Mouse (Mus musculus) CD4-positive naive resting alpha-beta T cell, adult 57 days (primary cell): Measurements from ENCODE around the gene Phf12. TPM values are rescaled to one million over a fixed set of nuclear protein-coding genes. Genes with fewer than 3 reads are reported as not detected.

Experiments
- total RNA-seq: library from RNA; stranded (reverse); gene quantifications from one replicate; pipeline ENCODE4 v1.2.4, GENCODE M21; 2023

The Phf12 gene
- total RNA-seq = 133 TPM

GRCm38 (mm10) chr11:77982441-77982905 is at the start of gene Phf12:
TSS of gene Phf12 (plus strand) at chr11:77982754.

GRCm38 (mm10) chr11:78031947-78032808 is 49.6 kb downstream of the Phf12 start, which contains the start of gene Dhrs13:
TSS of gene Dhrs13 (plus strand) at chr11:78032280.

GRCm38 (mm10) chr11:78037831-78038752 is 55.5 kb downstream of the Phf12 start, which contains the start of gene Flot2:
TSS of gene Flot2 (plus strand) at chr11:78037931.

Other genes starting within 250 kb of the Phf12 start
- gene Myo18a, start 219.5 kb upstream of the Phf12 start, total RNA-seq = 62.6 TPM
- not detected for gene Gm10277, start 195.0 kb upstream of the Phf12 start, total RNA-seq
- gene Pipox, start 88.7 kb upstream of the Phf12 start, total RNA-seq = not detected
- gene Sez6, start 52.0 kb upstream of the Phf12 start, total RNA-seq = not detected
- 6.0 TPM for gene Dhrs13, start 49.5 kb downstream of the Phf12 start, total RNA-seq
- 30.3 TPM for gene Flot2, start 55.2 kb downstream of the Phf12 start, total RNA-seq
- gene Eral1, start 97.6 kb downstream of the Phf12 start, total RNA-seq = 27.6 TPM
- 21.7 TPM for gene Fam222b, start 111.9 kb downstream of the Phf12 start, total RNA-seq
- gene Traf4, start 182.8 kb downstream of the Phf12 start, total RNA-seq = 38.9 TPM
- gene Nek8, start 193.9 kb downstream of the Phf12 start, total RNA-seq = 9.1 TPM
- gene Tlcd1, start 194.0 kb downstream of the Phf12 start, total RNA-seq = 8.9 TPM
- 3,317 TPM for gene Rpl23a, start 200.8 kb downstream of the Phf12 start, total RNA-seq
- 0.35 TPM for gene Rab34, start 205.7 kb downstream of the Phf12 start, total RNA-seq
- gene Proca1, start 210.6 kb downstream of the Phf12 start, total RNA-seq = not detected